8 mouse cellular contexts compared by ENCODE assay signal in genomic region chr2:29802827-29803201, GRCm38 (mm10). TPM values are rescaled to one million over a fixed set of nuclear protein-coding genes. Genes with fewer than 3 reads are reported as not detected.
DNase-seq lines count a peak whose midpoint lies in the region; ATAC-seq and TF ChIP-seq lines count a peak whose summit lies in the region.

No protein-coding gene starts in this region.

- TF ChIP-seq CTCF in G1E (IDR thresholded peaks at IDR 0.05; ENCODE audit: low read depth, low read length) = no peak
- no peak for TF ChIP-seq CTCF in lung, postnatal 0 days (IDR thresholded peaks at IDR 0.05)

- peaks cover 36% of the 10 kb centered on the region for H3K36me3 ChIP-seq in heart, embryonic 14.5 days (ENCODE audit: control insufficient read depth, insufficient read depth, low read length)
- H3K36me3 ChIP-seq in G1E (replicated peaks) = peaks cover 38% of the 10 kb centered on the region
- peaks cover 17% of the 10 kb centered on the region; the same call in 1 of the 2 replicates for H3K36me3 ChIP-seq in forebrain, embryonic 16.5 days (ENCODE audit: control insufficient read depth, insufficient read depth)
- peaks cover 14% of the 10 kb centered on the region; the same call in 1 of the 2 replicates for H3K36me3 ChIP-seq in lung, postnatal 0 days (ENCODE audit: insufficient read depth, low read length)

- H3K4me3 ChIP-seq in heart, embryonic 14.5 days (ENCODE audit: control insufficient read depth in 1 of 2, insufficient read depth in 1 of 2, low read depth in 1 of 2, low read length in 2 of 2) = peak overlapping the region; percentile 78 to 79
- H3K4me3 ChIP-seq in G1E (ENCODE audit: low read depth, low read length) = peak overlapping the region; percentile 92
- H3K4me3 ChIP-seq in forebrain, embryonic 16.5 days (replicated peaks; ENCODE audit: low read length) = peak overlapping the region; percentile 80
- H3K4me3 ChIP-seq in lung, postnatal 0 days (ENCODE audit: low read depth, low read length) = peak overlapping the region; percentile 77

- no peak for TF ChIP-seq EP300 in lung, postnatal 0 days (IDR thresholded peaks at IDR 0.05)

- no peak; the same call in 1 of the 2 replicates for ATAC-seq in heart, embryonic 14.5 days (ENCODE audit: insufficient number of reproducible peaks, insufficient read depth, low FRiP score, low read depth)
- no peak for ATAC-seq in G1E (ENCODE audit: extremely low read depth, insufficient number of reproducible peaks, low FRiP score, poor library complexity, severe bottlenecking)
- peak; percentile 84 for ATAC-seq in forebrain, embryonic 16.5 days
- peak; percentile 71 for ATAC-seq in lung, postnatal 0 days

- H3K9me3 ChIP-seq in heart, embryonic 14.5 days (ENCODE audit: control insufficient read depth, low read length) = no peaks in the 10 kb centered on the region
- no peaks in the 10 kb centered on the region for H3K9me3 ChIP-seq in G1E (replicated peaks)
- no peaks in the 10 kb centered on the region for H3K9me3 ChIP-seq in forebrain, embryonic 16.5 days (ENCODE audit: control insufficient read depth, low read length)
- no peaks in the 10 kb centered on the region for H3K9me3 ChIP-seq in lung, postnatal 0 days (ENCODE audit: low read length)

- no peak for DNase-seq in heart, adult 8-10 months (ENCODE audit: low spot score)
- DNase-seq in G1E (ENCODE audit: low spot score) = peak; percentile 33
- peak; percentile 40 for DNase-seq in lung, postnatal 0 days (ENCODE audit: low spot score)
- DNase-seq in spleen, postnatal 14 days (ENCODE audit: low spot score in 2 of 2) = no peak
- DNase-seq in cerebellum, adult 9-10 months = no peak
- no peak for DNase-seq in left cerebral cortex, adult 9 months (ENCODE audit: low spot score in 2 of 2)

- H3K27me3 ChIP-seq in heart, embryonic 14.5 days (ENCODE audit: control insufficient read depth, insufficient read depth, low read length) = no peaks in the 10 kb centered on the region
- H3K27me3 ChIP-seq in G1E (ENCODE audit: insufficient read depth, low read length) = peaks cover 13% of the 10 kb centered on the region
- no peaks in the 10 kb centered on the region for H3K27me3 ChIP-seq in forebrain, embryonic 16.5 days (replicated peaks; ENCODE audit: control insufficient read depth, insufficient read depth, low read length)
- H3K27me3 ChIP-seq in lung, postnatal 0 days (replicated peaks; ENCODE audit: insufficient read depth, low read length) = no peaks in the 10 kb centered on the region

- under 1% methylated on average over 39 of the region's 39 CpGs for WGBS in heart, embryonic 14.5 days
- WGBS in forebrain, embryonic 16.5 days = under 1% methylated on average over 35 of the region's 39 CpGs
- WGBS in lung, postnatal 0 days = 0% methylated on average over 17 of the region's 39 CpGs

- peaks cover 2 to 9% of the 10 kb centered on the region in 2 experiments; a peak in 3 of 4 replicates for H3K4me1 ChIP-seq in heart, embryonic 14.5 days (ENCODE audit: control insufficient read depth in 2 of 2, insufficient read depth in 2 of 2, low read length in 2 of 2)
- H3K4me1 ChIP-seq in G1E (ENCODE audit: insufficient read depth, low read depth, low read length) = peaks cover 17% of the 10 kb centered on the region
- H3K4me1 ChIP-seq in forebrain, embryonic 16.5 days (replicated peaks; ENCODE audit: control insufficient read depth, insufficient read depth, low read length) = peaks cover 15% of the 10 kb centered on the region
- peaks cover 11% of the 10 kb centered on the region for H3K4me1 ChIP-seq in lung, postnatal 0 days (ENCODE audit: insufficient read depth, low read depth, low read length)

- H3K9ac ChIP-seq in heart, embryonic 14.5 days (ENCODE audit: low read length) = peak overlapping the region; percentile 88
- peak overlapping the region; percentile 90 for H3K9ac ChIP-seq in forebrain, embryonic 16.5 days (replicated peaks; ENCODE audit: low read depth, low read length)
- H3K9ac ChIP-seq in lung, postnatal 0 days (replicated peaks; ENCODE audit: low read depth) = peak overlapping the region; percentile 82

- H3K4me2 ChIP-seq in heart, embryonic 14.5 days (ENCODE audit: low read length) = peak overlapping the region; percentile 96
- peak overlapping the region; percentile 71 for H3K4me2 ChIP-seq in forebrain, embryonic 16.5 days (ENCODE audit: low read length)
- H3K4me2 ChIP-seq in lung, postnatal 0 days (replicated peaks; ENCODE audit: low read depth, low read length) = peak overlapping the region; percentile 87

- peak overlapping the region; percentile 1 to 73; a peak in 2 of 4 replicates for H3K27ac ChIP-seq in heart, embryonic 14.5 days (replicated peaks in 1 of 2; ENCODE audit: control insufficient read depth in 1 of 2, insufficient read depth in 1 of 2, low read depth in 2 of 2, low read length in 2 of 2)
- peak overlapping the region; percentile 92 for H3K27ac ChIP-seq in forebrain, embryonic 16.5 days (ENCODE audit: low read length)
- H3K27ac ChIP-seq in lung, postnatal 0 days (ENCODE audit: low read length) = peak overlapping the region; percentile 63

RNA-seq across cellular contexts. Expression of gene Slc27a4, which starts 0.4 kb away (rescaled TPM):
- polyA plus RNA-seq in heart, embryonic 14.5 days (2014; fragmentation: Nextera tagmentation; extraction: Ambion mirVana) = 7.8 and 9.5 TPM in 2 replicates
- total RNA-seq in heart, adult 8-10 months (2022) = 10 to 100 TPM; 13.4 to 18.7 (median 16.4) TPM
- total RNA-seq in G1E (2014; fragmentation: Nextera tagmentation) (4.2 and 9.0 TPM in 2 replicates), G1E (2017) (5.5 and 8.6 TPM in 2 replicates)
- polyA plus RNA-seq in G1E (2012) = 5.7 and 6.7 TPM in 2 replicates
- polyA plus RNA-seq in forebrain, embryonic 16.5 days (2015; fragmentation: Nextera tagmentation; extraction: Ambion mirVana) = 28.3 and 33.7 TPM in 2 replicates
- 11.8 and 12.1 TPM in 2 replicates for polyA plus RNA-seq in lung, postnatal 0 days (2015; fragmentation: Nextera tagmentation; extraction: Ambion mirVana)

RNA-seq across cellular contexts. Expression of gene Trub2, which starts 14.5 kb away (rescaled TPM):
- polyA plus RNA-seq in heart, embryonic 14.5 days (2014; fragmentation: Nextera tagmentation; extraction: Ambion mirVana) = 21.9 and 23.3 TPM in 2 replicates
- total RNA-seq in heart, adult 8-10 months (2022) = 10 to 100 TPM; 38.6 to 47.6 (median 42.0) TPM
- 28.1 and 30.5 TPM in 2 replicates for total RNA-seq in G1E (2014; fragmentation: Nextera tagmentation)
- 51.7 and 66.4 TPM in 2 replicates for total RNA-seq in G1E (2017)
- polyA plus RNA-seq in G1E (2012) = 5.6 and 7.9 TPM in 2 replicates
- 36.6 and 42.4 TPM in 2 replicates for polyA plus RNA-seq in forebrain, embryonic 16.5 days (2015; fragmentation: Nextera tagmentation; extraction: Ambion mirVana)
- polyA plus RNA-seq in lung, postnatal 0 days (2015; fragmentation: Nextera tagmentation; extraction: Ambion mirVana) = 16.2 and 18.5 TPM in 2 replicates

RNA-seq across cellular contexts. Expression of gene Coq4, which starts 15.5 kb away (rescaled TPM):
- 29.5 and 33.4 TPM in 2 replicates for polyA plus RNA-seq in heart, embryonic 14.5 days (2014; fragmentation: Nextera tagmentation; extraction: Ambion mirVana)
- 10 to 100 TPM; 18.7 to 26.4 (median 20.8) TPM for total RNA-seq in heart, adult 8-10 months (2022)
- total RNA-seq in G1E (2014; fragmentation: Nextera tagmentation) (9.8 and 11.1 TPM in 2 replicates), G1E (2017) (18.2 and 20.1 TPM in 2 replicates)
- 242 and 318 TPM in 2 replicates for polyA plus RNA-seq in G1E (2012)
- polyA plus RNA-seq in forebrain, embryonic 16.5 days (2015; fragmentation: Nextera tagmentation; extraction: Ambion mirVana) = 29.8 and 35.9 TPM in 2 replicates
- polyA plus RNA-seq in lung, postnatal 0 days (2015; fragmentation: Nextera tagmentation; extraction: Ambion mirVana) = 11.7 and 13.1 TPM in 2 replicates

RNA-seq across cellular contexts. Expression of gene Urm1, which starts 17.1 kb away (rescaled TPM):
- polyA plus RNA-seq in heart, embryonic 14.5 days (2014; fragmentation: Nextera tagmentation; extraction: Ambion mirVana) = 14.6 and 17.8 TPM in 2 replicates
- 10 to 100 TPM; 33.2 to 37.6 (median 37.1) TPM for total RNA-seq in heart, adult 8-10 months (2022)
- 10.3 and 15.2 TPM in 2 replicates for total RNA-seq in G1E (2014; fragmentation: Nextera tagmentation)
- 19.9 and 23.8 TPM in 2 replicates for total RNA-seq in G1E (2017)
- polyA plus RNA-seq in G1E (2012) = 43.5 and 71.3 TPM in 2 replicates
- 18.9 and 20.2 TPM in 2 replicates for polyA plus RNA-seq in forebrain, embryonic 16.5 days (2015; fragmentation: Nextera tagmentation; extraction: Ambion mirVana)
- 13.5 and 19.0 TPM in 2 replicates for polyA plus RNA-seq in lung, postnatal 0 days (2015; fragmentation: Nextera tagmentation; extraction: Ambion mirVana)

RNA-seq across cellular contexts. Expression of gene Gm13547, which starts 43.7 kb away (rescaled TPM):
- not detected in 2 replicates for polyA plus RNA-seq in heart, embryonic 14.5 days (2014; fragmentation: Nextera tagmentation; extraction: Ambion mirVana)
- total RNA-seq in heart, adult 8-10 months (2022) = not detected
- total RNA-seq in G1E (2014; fragmentation: Nextera tagmentation) (not detected in 2 replicates), G1E (2017) (0.93 TPM in 1 of 2 replicates, not detected in the other)
- polyA plus RNA-seq in G1E (2012) = not detected in 2 replicates
- polyA plus RNA-seq in forebrain, embryonic 16.5 days (2015; fragmentation: Nextera tagmentation; extraction: Ambion mirVana) = 0.42 TPM in 1 of 2 replicates, not detected in the other
- not detected in 2 replicates for polyA plus RNA-seq in lung, postnatal 0 days (2015; fragmentation: Nextera tagmentation; extraction: Ambion mirVana)

Comparison
In these comparisons a context has a peak if more than half of its experiments do, and no peak if none do; other contexts are left out.
1. ATAC-seq: peak in forebrain, embryonic 16.5 days (single experiment) and lung, postnatal 0 days (single experiment); none in heart, embryonic 14.5 days (single experiment) and G1E (single experiment).
2. H3K27ac ChIP-seq: peak in every context shown above with its lines; median percentile 92 in forebrain, embryonic 16.5 days; 63 in lung, postnatal 0 days; 37 in heart, embryonic 14.5 days.
3. DNase-seq: peak in G1E (single experiment) and lung, postnatal 0 days (single experiment); none in heart, adult 8-10 months (single experiment), spleen, postnatal 14 days (0 of 2), cerebellum, adult 9-10 months (single experiment) and left cerebral cortex, adult 9 months (0 of 2).
4. Peak in every context shown above with its lines, with median percentiles within 50 percentile points of each other: H3K4me2 ChIP-seq, H3K4me3 ChIP-seq and H3K9ac ChIP-seq.